Mouse (Mus musculus) embryo, embryonic 11.5 days (tissue): ENCODE measurements around the gene Myt1.
"Not testable (repeated sequence)": the region's sequence is repeated elsewhere in the genome, so short reads cannot be mapped to it uniquely, and the experiment has no call there.

Source experiments
- DNase-seq: peaks from one replicate; pipeline ENCODE4 v3.0.0-alpha.2; 2012; ENCODE audit warnings: low read depth, low spot score

Gene Myt1

DNA sequence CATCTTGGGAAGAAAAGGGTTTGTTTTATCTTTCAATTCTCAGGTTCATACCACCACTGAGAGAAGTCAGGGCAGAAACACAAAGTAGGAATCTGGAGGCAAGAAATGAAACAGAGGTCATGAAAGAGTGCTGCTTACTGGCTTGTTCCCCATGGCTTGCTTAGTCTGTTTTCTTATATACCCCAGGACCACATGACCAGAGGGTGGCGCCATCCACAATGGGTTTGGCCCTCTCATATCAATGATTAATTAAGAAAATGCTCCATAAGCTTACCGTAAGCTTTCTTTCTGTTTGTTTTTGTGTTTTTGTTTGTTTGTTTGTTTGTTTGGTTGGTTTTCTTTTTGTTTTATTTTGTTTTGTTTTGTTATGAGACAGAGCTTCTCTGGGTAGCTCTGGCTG is 14.6 kb downstream of the Myt1 start:
- no peak for DNase-seq

DNA sequence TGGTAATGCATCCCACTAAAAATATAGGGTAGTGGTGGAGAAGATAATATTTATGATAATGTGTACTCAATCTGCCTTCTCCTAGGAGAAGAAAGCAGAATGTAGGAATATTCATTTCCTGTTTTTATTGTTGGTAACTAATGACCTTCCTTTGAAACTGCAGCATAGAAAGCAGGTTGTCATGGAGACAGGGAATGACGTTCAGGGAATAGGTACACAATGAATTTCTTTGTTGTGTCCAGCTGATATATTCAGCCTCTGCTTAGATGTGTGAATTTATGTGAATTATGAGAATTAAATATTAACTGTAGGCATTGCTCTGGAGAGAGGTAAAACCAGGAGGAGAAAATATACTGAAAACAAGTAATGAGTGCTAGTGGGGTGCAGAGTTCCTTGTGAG is 18.3 kb downstream of the Myt1 start:
- DNase-seq, result no peak

DNA sequence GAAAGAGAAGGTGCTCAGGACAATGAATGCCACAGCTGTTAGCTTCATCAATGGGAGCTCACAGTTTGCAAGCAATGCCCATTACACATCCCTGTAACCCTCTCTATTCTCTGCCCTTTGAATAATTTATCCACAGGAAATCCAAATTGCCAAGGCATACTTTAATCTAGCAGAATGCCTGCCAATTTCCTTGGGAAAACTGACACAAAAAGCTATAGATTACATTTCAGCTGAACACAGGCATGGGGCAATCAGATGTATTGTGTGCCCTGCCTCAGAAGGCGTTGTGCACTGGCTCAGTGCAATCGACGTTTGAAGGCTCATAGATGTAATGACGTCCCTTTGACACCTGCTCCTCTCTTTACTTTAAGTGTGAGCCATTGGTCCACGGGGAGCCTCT is 24.7 kb downstream of the Myt1 start:
- DNase-seq, result no peak

DNA sequence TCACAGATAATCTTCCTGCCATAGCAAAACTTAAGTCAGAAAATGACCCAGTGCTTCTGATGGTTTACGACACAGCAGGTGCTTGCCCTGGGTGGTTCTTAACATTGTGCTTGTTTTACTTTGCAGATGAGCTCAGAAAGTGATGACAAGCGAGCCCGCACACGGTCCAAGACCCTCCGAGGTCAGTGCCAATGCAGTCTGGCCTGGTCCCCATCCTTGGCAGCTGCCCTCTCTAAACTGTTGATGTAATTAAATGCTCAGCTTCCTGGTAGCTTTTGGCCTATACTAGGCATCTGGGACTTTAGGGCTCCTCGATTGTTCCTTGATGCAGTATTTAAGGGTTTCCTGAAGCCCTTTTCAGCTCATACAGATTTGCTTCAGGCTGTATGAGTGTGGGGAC is 26.3 kb downstream of the Myt1 start:
- no peak for DNase-seq

DNA sequence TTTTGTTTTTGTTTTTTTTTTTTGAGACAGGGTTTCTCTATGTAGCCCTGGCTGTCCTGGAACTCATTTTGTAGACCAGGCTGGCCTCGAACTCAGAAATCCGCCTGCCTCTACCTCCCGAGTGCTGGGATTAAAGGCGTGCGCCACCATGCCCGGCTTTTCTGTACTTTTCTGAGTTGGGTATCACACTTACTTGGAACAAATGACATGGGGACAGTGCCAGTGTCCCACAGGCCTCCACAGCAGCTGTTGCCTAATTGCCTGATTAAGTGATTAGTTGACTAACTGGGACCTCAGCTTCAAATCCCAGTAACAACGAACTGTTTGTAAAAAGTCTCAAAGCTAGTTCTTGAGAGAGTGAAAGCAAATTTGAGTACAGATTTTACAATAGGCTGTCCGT is 30.1 kb downstream of the Myt1 start:
- DNase-seq, result not testable (repeated sequence)

DNA sequence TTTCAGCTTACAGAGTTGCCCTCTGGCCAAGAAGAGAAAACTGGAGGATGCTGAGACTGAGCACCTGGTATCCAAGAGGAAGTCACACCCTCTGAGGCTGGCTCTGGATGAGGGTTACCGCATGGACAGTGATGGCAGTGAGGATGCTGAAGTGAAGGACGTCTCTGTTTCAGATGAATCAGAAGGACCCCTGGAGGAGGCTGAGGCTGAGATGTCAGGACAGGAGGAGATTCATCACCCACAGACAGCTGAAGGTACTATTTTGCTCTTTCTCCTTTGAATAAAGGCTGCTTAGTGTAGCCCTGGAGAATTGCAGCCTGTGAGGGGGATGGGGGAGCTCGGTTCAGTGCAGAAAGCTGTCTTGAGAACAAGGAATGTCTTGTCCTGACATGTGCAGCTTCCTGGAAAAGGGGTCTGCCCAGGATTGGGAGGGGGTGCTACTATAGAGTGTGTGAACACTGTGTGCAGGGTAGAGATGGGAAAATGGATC is 32.6 kb downstream of the Myt1 start:
- DNase-seq, result no peak

DNA sequence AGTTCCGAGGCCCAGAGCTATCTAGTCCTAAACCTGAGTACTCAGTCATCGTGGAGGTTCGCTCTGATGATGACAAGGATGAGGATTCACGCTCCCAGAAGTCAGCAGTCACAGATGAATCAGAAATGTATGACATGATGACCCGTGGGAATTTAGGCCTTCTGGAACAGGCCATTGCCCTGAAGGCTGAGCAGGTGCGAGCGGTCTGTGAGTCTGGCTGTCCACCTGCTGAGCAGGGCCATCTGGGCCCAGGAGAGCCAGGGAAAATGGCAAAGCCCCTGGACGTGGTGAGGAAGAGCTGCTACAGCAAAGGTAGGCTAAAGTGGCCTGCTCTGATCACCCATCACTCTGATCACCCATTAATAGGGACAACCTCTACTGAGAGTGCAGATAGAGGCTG is 34.5 kb downstream of the Myt1 start:
- DNase-seq, result no peak

DNA sequence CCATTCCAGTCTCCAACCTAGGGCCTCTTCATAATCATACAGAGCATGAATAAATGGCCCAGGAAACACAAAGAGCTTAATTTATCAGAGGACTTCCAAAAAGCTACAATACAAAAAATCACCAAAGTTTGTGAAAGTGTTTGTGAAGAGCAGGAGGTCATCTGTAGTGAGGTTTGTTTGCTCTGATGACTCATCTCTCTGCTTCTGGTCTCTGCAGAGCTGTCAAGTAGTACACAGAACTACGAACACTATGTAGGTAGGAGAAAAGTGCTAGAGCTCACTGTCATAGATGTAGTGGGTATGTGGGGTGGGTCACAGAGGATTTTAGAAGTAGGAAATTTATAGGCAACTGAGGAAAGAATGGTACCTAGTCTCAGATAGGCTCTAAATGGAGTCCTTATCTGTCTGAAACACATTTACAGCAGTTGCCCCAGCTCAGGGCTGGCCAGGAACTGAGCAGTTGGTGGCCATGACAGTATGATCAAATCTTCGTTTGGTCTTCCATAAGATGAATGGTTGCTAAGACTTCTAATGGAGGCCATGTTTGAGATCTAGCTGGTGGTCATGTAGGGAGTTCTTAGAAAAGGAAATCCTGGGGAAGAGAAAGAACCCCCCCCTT is 66.0 kb downstream of the Myt1 start:
- DNase-seq, result no peak

DNA sequence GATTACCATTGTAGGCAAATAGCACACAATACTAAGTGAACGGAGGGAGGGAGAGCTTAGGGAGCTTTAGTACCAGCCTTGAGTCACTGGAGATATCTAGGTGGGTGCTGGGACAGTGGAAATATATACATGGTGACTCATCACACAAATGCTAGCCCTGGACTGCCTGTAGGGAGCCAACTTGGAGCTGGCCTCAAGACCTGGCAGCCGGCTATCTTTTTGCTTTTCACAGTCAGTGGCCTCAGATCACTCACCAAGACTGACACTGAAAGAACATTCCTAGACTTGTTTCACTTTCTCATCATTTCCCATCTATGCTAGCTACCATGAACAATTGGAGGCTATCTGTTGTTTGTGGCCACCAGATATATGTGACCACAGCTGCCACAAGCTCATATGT is 69.6 kb downstream of the Myt1 start:
- DNase-seq, result no peak

DNA sequence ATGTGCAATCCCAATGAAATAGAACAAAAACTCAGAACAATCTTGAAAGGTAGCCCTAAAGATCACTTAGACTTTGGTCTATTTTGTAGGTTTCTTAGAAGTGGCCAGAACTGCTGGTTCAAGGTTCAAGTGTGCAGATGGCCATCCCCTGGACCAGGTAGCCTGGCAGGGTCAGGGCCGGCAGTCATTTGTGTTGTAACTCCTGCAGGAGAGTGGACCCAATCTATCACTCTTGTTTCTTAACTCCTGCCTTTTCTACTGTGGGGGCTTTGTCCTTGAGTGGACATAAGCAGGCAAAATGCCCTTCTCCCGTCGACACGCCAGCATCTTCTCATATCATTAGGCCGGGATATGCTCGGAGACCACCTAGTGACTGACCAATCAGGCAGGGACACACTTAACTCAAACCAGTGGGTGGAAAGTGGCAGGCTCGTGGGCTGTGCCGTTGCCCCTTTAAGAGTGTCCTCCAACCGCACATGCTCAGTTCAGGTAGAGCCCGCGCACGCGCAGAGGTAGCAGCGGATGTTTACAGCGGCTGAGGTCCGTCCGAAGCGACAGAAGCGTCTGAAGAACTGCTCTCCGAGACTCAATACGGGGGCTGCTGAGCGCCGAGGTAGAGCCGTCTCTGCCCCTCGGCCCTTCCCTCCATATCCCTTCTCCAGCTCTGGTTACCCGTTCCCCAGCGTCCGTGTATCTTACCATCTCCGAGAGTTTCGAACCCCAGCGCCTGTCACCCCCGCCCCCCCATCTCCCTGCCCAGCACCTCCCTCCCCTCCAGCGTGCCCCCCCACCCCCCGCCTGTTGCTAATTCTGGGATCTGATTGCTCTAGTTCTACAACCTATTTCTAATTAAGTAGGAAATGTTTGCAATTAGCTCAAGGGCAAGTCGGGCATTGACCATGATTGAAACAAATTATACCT is 74.5 kb downstream of the Myt1 start, which contains the start of gene Pcmtd2:
TSS of gene Pcmtd2 (plus strand) at position 483 of the 921 bp plus-strand sequence.
- DNase-seq, result peak; percentile 86

DNA sequence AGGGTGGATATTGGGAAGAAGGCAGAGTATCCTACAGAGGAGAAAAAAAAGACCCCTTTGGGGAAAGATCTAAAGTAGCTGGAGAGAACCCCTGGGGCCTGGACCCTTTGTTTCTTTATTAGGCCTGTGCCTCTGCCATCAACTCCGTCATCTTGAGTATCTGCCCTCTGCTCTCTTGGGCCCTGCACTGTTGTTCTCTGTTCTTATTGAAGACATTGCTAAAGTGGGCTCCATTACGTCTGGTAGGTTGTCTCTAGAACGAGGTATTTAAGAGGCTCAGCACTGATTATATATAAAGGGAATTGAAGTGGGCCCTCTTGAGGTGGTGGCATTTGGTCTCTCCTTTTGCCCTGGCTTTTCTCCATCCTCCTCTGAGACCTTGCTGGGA is 75.2 kb downstream of the Myt1 start:
- no peak for DNase-seq

DNA sequence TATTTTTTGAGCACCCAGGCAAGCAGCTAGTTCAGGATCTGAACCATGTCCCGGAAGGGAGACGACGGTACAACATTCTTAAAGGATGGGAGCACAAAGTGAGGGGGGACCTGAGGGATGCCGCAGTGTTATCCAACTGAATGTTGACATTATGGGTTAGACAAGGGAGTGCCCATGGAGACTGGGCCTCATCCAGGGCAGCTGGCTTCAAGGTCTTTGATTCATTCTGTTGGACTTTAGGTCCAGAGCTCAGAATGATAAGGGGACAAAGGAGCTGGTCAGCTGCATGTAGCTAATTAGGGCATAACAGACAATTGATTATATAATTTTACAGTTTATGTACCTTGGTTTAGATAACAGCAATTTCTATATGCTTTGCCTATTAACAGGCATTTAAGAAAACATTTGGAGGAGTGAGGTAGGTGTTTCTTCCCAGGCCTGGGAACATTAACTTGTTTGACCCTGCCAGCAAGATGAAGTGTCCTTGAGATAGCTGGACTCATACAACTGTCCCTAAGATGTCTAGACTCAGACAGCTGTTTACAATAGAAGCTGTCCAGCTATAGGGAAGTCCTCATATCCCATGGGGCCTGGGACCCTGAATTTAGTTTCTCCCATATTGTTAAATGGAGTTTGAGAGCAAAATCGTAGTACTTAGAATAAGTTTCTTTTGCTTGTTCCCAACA is 82.7 kb downstream of the Myt1 start:
- DNase-seq, result no peak

DNA sequence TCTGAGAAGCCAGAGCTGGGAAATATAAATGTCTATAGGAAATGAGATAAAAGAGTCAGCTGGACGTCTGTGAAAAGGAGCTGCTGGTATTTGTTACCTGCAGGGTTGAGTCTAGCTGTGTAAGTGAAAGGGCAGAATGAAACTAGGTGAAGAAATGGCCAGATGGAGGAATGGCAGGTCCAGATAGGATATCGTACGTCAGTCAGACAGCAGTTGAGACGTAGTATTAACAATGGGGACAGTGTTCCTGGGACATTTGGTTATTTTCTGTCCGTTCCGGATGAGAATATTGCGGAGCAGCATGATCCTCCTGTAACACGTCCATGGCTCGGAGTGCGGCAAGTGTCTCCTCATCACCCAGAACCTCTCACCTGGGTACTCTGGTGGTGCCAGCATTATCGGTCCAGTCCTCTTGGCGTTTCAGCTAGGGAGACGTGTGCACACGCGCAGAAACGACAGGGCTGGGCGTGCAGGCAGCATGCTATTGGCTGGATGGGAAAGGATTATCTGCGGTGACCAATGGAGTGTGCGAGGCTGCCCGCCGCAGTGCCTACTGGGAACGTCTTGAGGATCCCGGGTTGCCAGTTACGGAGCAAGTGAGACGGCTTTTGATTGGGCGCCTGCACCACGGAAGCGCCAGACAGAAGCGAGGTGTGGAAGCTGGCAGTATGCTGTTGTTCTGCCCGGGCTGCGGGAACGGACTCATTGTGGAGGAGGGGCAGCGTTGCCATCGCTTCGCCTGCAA is 100.8 kb downstream of the Myt1 start, which contains the start of gene Polr3k:
TSS of gene Polr3k (plus strand) at position 547 of the 745 bp plus-strand sequence.
- DNase-seq, result peak; percentile 87

DNA sequence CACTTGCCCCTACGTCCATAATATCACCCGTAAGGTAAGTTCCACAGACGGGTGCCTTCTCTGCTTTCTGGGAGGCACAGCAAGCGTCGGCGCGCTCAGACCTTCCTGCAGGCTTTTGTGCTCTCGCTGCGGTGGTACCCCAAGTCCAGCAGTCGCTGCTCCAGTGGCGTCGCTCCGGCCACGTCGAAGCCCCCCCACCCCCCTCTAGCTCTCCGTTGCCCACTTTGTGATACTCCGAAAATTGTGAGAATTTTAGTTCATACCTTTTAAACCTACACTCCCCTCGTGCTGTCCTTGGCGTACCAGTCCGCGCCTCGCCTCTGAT is 101.4 kb downstream of the Myt1 start:
- no peak for DNase-seq

DNA sequence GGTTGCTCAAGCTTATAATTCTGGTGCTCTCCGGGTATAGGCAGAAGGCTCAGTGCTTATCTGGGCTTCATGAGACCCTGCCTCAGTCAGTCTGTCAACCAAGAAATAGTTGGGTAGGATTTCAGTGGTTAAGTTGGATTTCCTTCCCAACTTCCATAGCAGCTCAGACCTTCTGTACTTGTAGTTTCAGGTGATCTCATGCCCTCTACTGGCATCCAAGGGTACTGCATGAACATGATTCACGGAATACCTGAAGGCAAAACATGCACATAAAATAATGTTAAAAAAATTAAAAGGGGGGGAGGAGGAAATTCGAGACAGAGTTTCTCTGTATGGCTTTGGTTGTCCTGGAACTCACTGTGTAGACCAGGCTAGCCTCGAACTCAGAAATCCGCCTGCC is 103.8 kb downstream of the Myt1 start:
- DNase-seq, result peak; percentile 49

DNA sequence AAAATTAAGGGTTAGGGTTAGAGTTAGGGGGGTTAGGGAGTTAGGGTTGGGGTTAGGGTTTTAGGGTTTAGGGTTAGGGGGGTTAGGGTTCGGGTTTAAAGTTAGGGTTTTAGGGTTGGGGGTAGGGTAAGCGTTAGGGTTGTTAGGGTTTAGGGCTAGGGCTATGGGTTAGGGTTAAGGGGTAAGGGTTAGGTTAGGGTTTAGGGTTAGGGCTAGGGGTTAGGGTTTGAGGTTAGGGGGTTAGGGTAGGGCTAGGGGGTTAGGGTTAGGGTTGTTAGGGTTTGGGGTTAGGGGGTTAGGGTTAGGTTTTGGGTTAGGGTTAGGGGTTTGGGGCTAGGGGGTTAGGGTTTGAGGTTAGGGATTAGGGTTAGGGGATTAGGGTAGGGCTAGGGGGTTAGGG is 107.9 kb downstream of the Myt1 start:
- DNase-seq, result no peak
